Mouse (Mus musculus) urinary bladder, postnatal 25 days (tissue): ENCODE results near the gene 2810021J22Rik.
A peak's percentile ranks its signal among the peaks of the same experiment; 100 is the strongest.
"Not testable (repeated sequence)": the region's sequence is repeated elsewhere in the genome, so short reads cannot be mapped to it uniquely, and the experiment has no call there.

ENCODE experiments used
- DNase-seq: peaks from one replicate; pipeline ENCODE4 v3.0.0; 2022; ENCODE audit warnings: low spot score

The 2810021J22Rik gene

GRCm38 (mm10) chr11:58867039-58867953 lies at the start of gene 2810021J22Rik:
Gene 2810021J22Rik (plus strand): TSS chr11:58867216.
- peak; percentile 73 for DNase-seq

GRCm38 (mm10) chr11:58828937-58829336 lies 38.1 kb upstream of the 2810021J22Rik start, which contains the start of gene Olfr312:
Gene Olfr312 (plus strand): TSS chr11:58829237.
- not testable (repeated sequence) for DNase-seq

GRCm38 (mm10) chr11:58829764-58830163 lies 37.3 kb upstream of the 2810021J22Rik start:
- no peak for DNase-seq

- not testable (repeated sequence) for DNase-seq
Observed at GRCm38 (mm10) chr11:58832541-58832940, 34.5 kb upstream of the 2810021J22Rik start.

- DNase-seq = not testable (repeated sequence)
Observed at GRCm38 (mm10) chr11:58838951-58839350, 28.1 kb upstream of the 2810021J22Rik start, which contains the start of gene Olfr311. Gene Olfr311 (plus strand): TSS chr11:58839251.

- DNase-seq = peak; percentile 76
Observed at GRCm38 (mm10) chr11:58846919-58847461, 20.0 kb upstream of the 2810021J22Rik start, which contains the start of gene Gm12258. Gene Gm12258 (plus strand): TSS chr11:58847158.

- no peak for DNase-seq
Observed at GRCm38 (mm10) chr11:58847636-58848035, 19.4 kb upstream of the 2810021J22Rik start.

GRCm38 (mm10) chr11:58849731-58850130 lies 17.3 kb upstream of the 2810021J22Rik start:
- no peak for DNase-seq

GRCm38 (mm10) chr11:58860744-58861143 lies 6.3 kb upstream of the 2810021J22Rik start:
- DNase-seq = no peak

- DNase-seq = no peak
Observed at GRCm38 (mm10) chr11:58867954-58868330, 926 bp downstream of the 2810021J22Rik start.

GRCm38 (mm10) chr11:58870961-58871360 lies 3.9 kb downstream of the 2810021J22Rik start:
- no peak for DNase-seq

GRCm38 (mm10) chr11:58883756-58884155 lies 16.7 kb downstream of the 2810021J22Rik start:
- DNase-seq = no peak

- DNase-seq = no peak
Observed at GRCm38 (mm10) chr11:58890511-58890910, 23.5 kb downstream of the 2810021J22Rik start.

GRCm38 (mm10) chr11:58894456-58894855 lies 27.4 kb downstream of the 2810021J22Rik start:
- DNase-seq = peak; percentile 15

GRCm38 (mm10) chr11:58897485-58897884 lies 30.5 kb downstream of the 2810021J22Rik start:
- no peak for DNase-seq

- DNase-seq = no peak
Observed at GRCm38 (mm10) chr11:58901080-58901479, 34.1 kb downstream of the 2810021J22Rik start.

GRCm38 (mm10) chr11:58903511-58904409 lies 36.7 kb downstream of the 2810021J22Rik start, which contains the start of gene Zfp39:
Gene Zfp39 (minus strand): TSS chr11:58904225.
- DNase-seq = peak; percentile 95

- DNase-seq = no peak
Observed at GRCm38 (mm10) chr11:58904410-58904718, 37.3 kb downstream of the 2810021J22Rik start.

GRCm38 (mm10) chr11:58904838-58905237 lies 37.8 kb downstream of the 2810021J22Rik start:
- no peak for DNase-seq

GRCm38 (mm10) chr11:58913776-58914175 lies 46.8 kb downstream of the 2810021J22Rik start:
- DNase-seq = no peak

- DNase-seq = peak; percentile 7
Observed at GRCm38 (mm10) chr11:58914461-58915028, 47.5 kb downstream of the 2810021J22Rik start.
